Mouse (Mus musculus) lung, adult 2 months (tissue): ENCODE measurements around the gene Socs3. TPM values are rescaled to one million over a fixed set of nuclear protein-coding genes. Genes with fewer than 3 reads are reported as not detected.

Experiments
- DNase-seq: peaks from one replicate; pipeline ENCODE4 v3.0.0; 2022
- H3K4me1 ChIP-seq: fragments of 200-500 bp; 2 replicates; pipeline ENCODE4 v1.6.1; 2011; ENCODE audit warnings: low read length; ENCODE audit not compliant: control insufficient read depth, insufficient read depth
- H3K4me3 ChIP-seq: fragments of 200-500 bp; replicated peaks from 2 replicates; pipeline ENCODE3; 2011; ENCODE audit warnings: low read depth, mild to moderate bottlenecking, control low read depth, low read length; ENCODE audit errors: extremely low read depth
- CTCF ChIP-seq: fragments of 200-500 bp; IDR thresholded peaks from 2 replicates; pipeline ENCODE4 v1.5.1; 2011; ENCODE audit warnings: mild to moderate bottlenecking, low read length, control low read depth; ENCODE audit not compliant: insufficient read depth
- POLR2A ChIP-seq: fragments of 200-500 bp; IDR thresholded peaks from 2 replicates; pipeline ENCODE4 v1.6.1; 2011; ENCODE audit warnings: low read depth, mild to moderate bottlenecking, control low read depth, low read length, borderline replicate concordance; ENCODE audit errors: extremely low read depth
- WGBS: fragments of 180-500 bp; shearing (Covaris S2); methylation state at CpG from one replicate; pipeline ENCODE4 v1.1.7; 2018; 5-methylcytosine and 5-hydroxymethylcytosine counted together
- polyA plus RNA-seq: library from polyadenylated mRNA; depleted of rRNA; stranded (reverse); fragments of >200 nt; gene quantifications from 2 replicates; pipeline ENCODE4 v1.2.3, GENCODE M21; 2012; rRNA removed

Gene Socs3
- 32.1 and 40.6 TPM in 2 replicates for polyA plus RNA-seq

DNA sequence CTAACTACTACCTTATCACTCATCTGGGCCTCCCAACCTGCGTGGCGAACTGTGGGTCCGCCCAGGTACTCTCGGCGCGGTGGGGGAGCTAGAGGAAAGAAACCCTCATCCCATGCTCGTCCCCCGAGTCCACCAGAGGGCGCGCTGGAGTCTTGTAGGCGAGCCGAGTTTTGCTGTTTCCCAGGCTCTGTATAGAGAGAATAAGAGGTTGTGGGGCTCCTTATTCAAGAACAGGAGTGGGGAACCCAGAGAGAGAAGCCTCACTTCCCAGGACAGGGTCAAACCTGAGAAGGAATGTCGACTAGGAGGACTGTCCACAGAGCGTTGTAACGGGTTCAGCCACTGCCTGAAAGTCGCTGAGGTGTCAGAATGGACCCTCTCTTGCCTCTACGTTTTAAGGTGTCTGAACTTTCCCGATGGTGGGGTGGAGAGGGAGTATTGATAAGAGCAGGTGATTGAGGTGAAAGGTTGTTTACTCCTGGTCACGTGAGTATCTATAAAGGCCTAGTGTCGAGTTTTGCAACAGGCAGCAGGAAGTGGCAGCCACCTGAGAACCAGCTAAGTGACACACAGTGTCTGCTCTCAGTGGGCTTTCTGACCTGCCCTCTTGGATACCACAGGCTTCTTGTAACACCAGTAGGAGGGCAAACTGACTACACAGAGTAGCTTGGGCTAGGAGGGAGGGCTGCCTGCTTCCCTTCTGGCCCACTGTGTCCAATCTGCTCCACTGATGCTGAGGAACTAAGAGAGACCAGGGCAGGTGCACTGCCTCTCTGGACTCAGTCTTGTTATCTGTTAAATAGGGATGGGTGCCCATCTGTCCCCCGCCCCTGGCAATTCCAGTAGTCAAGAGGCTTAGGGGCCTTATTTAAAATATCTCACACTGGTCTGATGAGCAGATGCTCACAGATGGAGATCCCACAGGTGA, at the start of gene Socs3:
TSS of gene Socs3 (minus strand) at position 103 of the 928 bp plus-strand sequence.
- TF ChIP-seq POLR2A: no peak
- TF ChIP-seq CTCF: peak; percentile 78
- Histone ChIP-seq H3K4me1 (peaks cover 22% of the 10 kb centered on the region), H3K4me3 (peak within 1 kb of the TSS; percentile 92)
- peak; percentile 97 for DNase-seq
- WGBS: 12% methylated on average over 21 of the region's 21 CpGs

DNA sequence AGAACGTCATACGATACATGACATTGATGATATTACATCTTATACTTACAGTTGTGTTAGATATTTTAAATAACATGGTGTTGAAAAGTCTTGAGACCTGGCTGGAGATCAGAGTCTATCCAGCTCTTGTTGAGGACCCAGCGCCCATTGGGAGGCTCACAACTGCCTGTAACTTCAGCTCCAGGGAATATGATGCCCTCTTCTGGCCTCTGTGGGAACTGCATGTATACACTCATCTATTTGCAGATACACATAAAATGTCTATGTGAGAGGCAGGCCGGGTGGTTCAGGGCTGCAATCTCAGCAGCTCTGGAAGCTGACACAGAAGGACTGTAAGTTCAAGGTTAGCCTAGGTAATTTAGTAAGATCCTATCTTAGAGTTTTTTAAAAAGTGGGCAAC, 48.5 kb upstream of the Socs3 start:
- TF ChIP-seq CTCF (peak; percentile 30; the same call in 1 of the 2 replicates), POLR2A (no peak)
- 97% methylated on average over 4 of the region's 4 CpGs for WGBS
- H3K4me1 ChIP-seq: peaks cover 4% of the 10 kb centered on the region; the same call in 1 of the 2 replicates

DNA sequence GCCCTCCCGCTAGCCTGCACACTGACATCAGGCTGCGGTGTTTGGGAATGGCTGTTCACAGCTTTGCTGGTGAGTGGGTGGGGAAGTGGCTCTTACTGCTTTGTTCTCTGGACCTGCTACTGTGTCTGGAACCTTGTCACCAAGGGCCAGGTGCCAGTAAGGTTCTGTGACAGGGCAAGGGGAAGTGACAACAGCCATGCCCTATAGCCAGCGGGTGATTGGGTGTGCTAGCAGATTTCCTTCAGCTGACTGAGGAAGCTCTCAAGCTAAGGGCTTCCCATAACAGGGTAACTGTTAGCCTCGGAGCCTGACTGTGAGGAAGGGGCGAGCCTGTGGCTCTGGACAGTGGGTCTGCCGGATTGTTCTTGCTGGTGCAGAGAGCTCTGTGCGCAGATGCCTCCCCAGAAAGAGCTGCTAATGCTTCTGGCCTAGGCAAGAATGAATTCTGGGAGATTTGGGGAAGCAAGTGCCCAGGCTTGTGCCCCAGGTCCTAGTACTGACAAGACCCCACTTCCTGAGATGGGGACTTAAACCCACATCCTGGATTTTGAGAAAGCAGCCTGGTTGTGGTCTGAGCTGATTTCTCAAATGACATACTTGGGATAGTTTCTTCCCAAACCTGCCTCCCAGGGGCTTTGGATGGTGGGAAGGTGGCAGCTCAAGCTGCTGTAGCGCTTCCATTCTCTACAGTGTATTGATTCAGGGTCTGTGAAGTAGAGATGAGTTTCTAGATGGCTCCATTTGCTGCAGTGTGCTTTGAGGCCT, 45.7 kb upstream of the Socs3 start:
- DNase-seq: no peak
- no peak overlapping the region for H3K4me3 ChIP-seq
- peaks cover 6% of the 10 kb centered on the region for H3K4me1 ChIP-seq
- TF ChIP-seq CTCF: no peak
- no peak for TF ChIP-seq POLR2A
- WGBS: 83% methylated on average over 8 of the region's 8 CpGs

More for the DNA sequence above, 48.5 kb upstream of the Socs3 start:
- no peak for DNase-seq
- H3K4me3 ChIP-seq: no peak overlapping the region

DNA sequence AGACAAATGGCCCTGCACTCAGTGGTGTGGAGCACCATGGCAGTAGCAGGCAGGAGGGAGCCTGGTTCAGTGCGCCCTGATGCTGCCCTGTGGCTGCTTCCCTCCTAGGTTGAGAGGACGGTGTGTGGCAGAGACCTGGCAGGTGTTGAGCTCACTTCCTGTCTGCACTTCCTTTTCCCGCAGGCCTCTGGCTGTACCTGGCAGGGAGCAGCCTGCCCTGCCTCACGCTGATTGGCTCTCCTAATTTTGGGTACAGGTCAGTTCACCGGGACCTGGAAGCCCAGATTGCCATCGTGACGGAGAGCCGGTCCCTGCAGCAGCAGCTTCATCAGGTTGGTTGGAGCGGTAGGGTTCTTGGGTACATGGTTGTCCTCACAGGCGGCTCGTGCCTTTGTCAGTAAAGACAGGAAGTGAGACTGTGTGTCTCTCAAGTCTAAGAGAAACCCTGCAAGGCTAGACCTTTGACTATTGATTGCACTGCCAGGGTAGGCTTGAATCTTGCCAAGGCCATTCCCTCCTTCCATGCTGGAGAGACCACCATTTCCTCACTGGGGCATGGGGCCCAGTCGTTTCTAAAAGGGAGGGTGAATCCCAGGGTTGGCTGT, 44.6 kb upstream of the Socs3 start:
- no peak for DNase-seq
- Histone ChIP-seq H3K4me3 (no peak overlapping the region), H3K4me1 (peaks cover 8% of the 10 kb centered on the region)
- TF ChIP-seq CTCF: no peak
- TF ChIP-seq POLR2A: no peak
- WGBS: 71% methylated on average over 12 of the region's 12 CpGs

DNA sequence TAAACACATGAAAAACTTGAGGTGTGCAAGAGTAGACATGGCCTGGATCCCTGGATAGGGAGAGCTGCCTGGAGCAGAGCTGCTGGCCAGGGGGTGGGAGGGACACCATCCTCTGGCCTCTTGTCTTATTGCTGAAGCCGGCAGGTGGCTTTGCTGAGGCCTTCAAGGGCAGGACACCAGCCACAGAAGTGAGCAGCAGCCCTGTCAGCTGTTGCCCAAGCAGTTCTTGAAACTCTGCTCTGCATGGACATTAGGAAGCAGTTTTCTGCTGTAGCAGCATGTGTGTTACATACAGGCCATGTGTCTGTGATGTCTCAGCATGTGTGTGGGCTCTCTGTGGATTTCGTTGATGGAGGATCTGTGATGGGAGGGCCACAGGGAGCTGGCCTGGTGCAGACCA, 43.5 kb upstream of the Socs3 start:
- Histone ChIP-seq H3K4me3 (no peak overlapping the region), H3K4me1 (peaks cover 15% of the 10 kb centered on the region)
- TF ChIP-seq POLR2A (no peak), CTCF (no peak)
- 68% methylated on average over 2 of the region's 2 CpGs for WGBS
- DNase-seq: no peak

DNA sequence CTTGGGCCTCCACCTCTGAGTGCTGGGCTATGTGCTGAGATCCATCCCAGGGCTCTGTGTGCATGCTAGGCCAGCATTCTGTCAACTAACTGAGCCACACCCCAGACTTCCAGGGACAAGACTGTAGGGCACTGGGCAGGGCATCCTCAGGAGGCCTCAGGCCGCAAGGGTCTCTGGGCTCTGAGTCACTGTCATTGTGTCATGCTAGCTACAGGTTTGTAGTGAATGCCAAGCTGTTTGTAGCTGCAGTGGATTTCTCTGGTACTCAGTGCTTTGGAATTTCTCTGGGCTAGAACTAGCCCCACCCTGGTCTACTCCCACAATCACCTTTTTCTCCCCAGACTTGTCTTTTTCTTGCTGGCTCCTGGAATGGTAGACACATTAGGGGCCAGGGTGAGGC, 42.7 kb upstream of the Socs3 start:
- Histone ChIP-seq H3K4me1 (peaks cover 20% of the 10 kb centered on the region), H3K4me3 (no peak overlapping the region)
- TF ChIP-seq POLR2A: no peak
- no peak for TF ChIP-seq CTCF
- no peak for DNase-seq
- WGBS: 52% methylated on average over 1 of the region's 1 CpGs

DNA sequence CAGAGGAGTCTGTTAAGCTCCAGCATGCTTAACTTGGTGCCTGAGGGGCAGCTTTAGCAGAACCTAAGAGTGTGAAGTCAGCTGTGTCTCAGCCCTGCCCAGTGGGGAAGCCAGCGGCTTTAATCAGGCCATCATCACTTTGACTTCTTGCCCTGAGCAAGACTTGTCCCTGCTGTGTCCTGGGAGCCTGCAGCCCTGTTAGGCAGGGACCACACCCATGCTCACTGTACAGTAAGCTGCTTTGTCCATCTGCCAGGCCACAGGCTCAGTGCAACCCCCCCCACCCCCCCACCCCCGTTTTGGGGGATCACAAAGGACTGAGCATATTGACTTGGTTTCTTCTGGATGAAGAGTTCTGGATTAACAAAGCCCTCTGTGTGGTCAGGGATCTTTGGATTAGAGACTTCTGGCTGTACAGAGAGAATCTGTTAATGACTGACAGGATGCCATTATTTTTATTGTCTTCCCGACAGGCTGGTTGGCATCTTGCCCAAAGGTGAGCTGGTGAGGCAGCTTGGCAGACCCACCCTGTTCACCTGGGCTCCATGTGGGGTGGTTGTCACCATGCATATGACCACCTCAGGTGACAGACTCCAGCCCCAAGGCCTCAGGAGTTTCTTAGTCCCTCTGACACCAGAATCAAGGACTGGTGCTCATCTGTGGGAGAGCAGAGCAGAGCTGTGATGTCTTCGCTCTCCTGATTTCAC, 40.2 kb upstream of the Socs3 start:
- no peak overlapping the region for H3K4me3 ChIP-seq
- no peak for DNase-seq
- TF ChIP-seq POLR2A (no peak), CTCF (no peak)
- H3K4me1 ChIP-seq: peaks cover 24% of the 10 kb centered on the region
- 44% methylated on average over 4 of the region's 4 CpGs for WGBS

DNA sequence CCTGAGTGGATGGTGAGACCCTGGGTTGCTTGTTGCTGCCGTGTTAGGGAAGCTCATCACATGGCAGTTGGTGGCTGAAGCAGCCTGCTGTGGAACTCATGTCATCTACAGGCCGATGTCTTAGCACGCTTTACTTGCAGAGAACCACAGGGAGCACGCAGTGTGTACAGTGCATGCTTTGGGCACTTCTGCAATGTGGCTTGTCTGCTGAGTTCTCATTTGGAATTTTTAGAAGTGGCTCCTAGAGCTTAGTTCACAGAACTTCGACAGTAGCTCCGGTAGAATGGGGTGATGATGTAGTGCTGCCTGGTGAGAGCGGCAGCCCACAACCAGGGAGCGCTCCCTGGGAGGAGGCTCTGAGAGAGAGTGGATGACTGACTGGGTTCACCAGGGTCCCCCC, 39.0 kb upstream of the Socs3 start:
- 71% methylated on average over 8 of the region's 8 CpGs for WGBS
- TF ChIP-seq POLR2A (no peak), CTCF (no peak)
- Histone ChIP-seq H3K4me3 (no peak overlapping the region), H3K4me1 (peaks cover 22% of the 10 kb centered on the region)
- no peak for DNase-seq
